Mouse (Mus musculus) lung, postnatal 0 days (tissue): ENCODE measurements at regions not wholly inside any gene's neighbourhood (a gene's known extent, or its start where the extent isn't known, plus 50 kb on each side); places are given as distances from the start of the nearest gene placed in this dataset.
A peak's percentile ranks its signal among the peaks of the same experiment; 100 is the strongest.

Experiments
- ATAC-seq: fragments of 200-750 bp; cut with Nextera tagmentation; 2 replicates; pipeline ENCODE4 v1.8.0; 2017; ENCODE audit warnings: moderate library complexity
- DNase-seq: peaks from one replicate; pipeline ENCODE4 v3.0.0-alpha.2; 2016; ENCODE audit warnings: low spot score
- H3K27ac ChIP-seq: fragments of 300-500 bp; sonication (generic); 2 replicates; pipeline ENCODE4 v1.5.1; 2014; ENCODE audit warnings: antibody characterized with exemption, mild to moderate bottlenecking, low read length, mixed read lengths
- H3K27me3 ChIP-seq: fragments of 300-500 bp; sonication (generic); replicated peaks from 2 replicates; pipeline ENCODE4 v1.6.1; 2014; ENCODE audit warnings: low read length, mixed read lengths; ENCODE audit not compliant: insufficient read depth
- H3K36me3 ChIP-seq: fragments of 300-500 bp; sonication (generic); 2 replicates; pipeline ENCODE4 v1.6.1; 2014; ENCODE audit warnings: low read length, mixed read lengths; ENCODE audit not compliant: insufficient read depth
- H3K4me1 ChIP-seq: fragments of 300-500 bp; sonication (generic); 2 replicates; pipeline ENCODE4 v1.6.1; 2014; ENCODE audit warnings: antibody characterized with exemption, low read depth, low read length, mixed read lengths; ENCODE audit not compliant: insufficient read depth
- H3K4me2 ChIP-seq: fragments of 300-500 bp; sonication (generic); replicated peaks from 2 replicates; pipeline ENCODE4 v1.6.1; 2014; ENCODE audit warnings: low read depth, mild to moderate bottlenecking, low read length, moderate library complexity, mixed read lengths
- H3K4me3 ChIP-seq: fragments of 300-500 bp; sonication (generic); 2 replicates; pipeline ENCODE4 v1.5.1; 2014; ENCODE audit warnings: low read depth, low read length
- H3K9ac ChIP-seq: fragments of 300-500 bp; sonication (generic); replicated peaks from 2 replicates; pipeline ENCODE4 v1.6.1; 2014; ENCODE audit warnings: low read depth, mild to moderate bottlenecking
- H3K9me3 ChIP-seq: fragments of 300-500 bp; sonication (generic); 2 replicates; pipeline ENCODE4 v1.6.1; 2016; ENCODE audit warnings: low read length, mixed read lengths
- CTCF ChIP-seq: IDR thresholded peaks from 2 replicates; pipeline ENCODE4 v1.5.1; 2016; ENCODE audit warnings: antibody characterized with exemption, mild to moderate bottlenecking
- EP300 ChIP-seq: IDR thresholded peaks from 2 replicates; pipeline ENCODE4 v1.6.1; 2016; ENCODE audit warnings: antibody characterized with exemption, mild to moderate bottlenecking, control low read depth
- WGBS: fragments of 180-500 bp; shearing (Covaris S2); extraction: QIAGEN DNeasy Blood & Tissue Kit; methylation state at CpG from one replicate; pipeline ENCODE4 v1.1.7; 2014; 5-methylcytosine and 5-hydroxymethylcytosine counted together

- WGBS: 93% methylated on average over 1 of the region's 1 CpGs
- DNase-seq: no peak
- no peaks in the 10 kb centered on the region for H3K9me3 ChIP-seq
- H3K36me3 ChIP-seq: no peaks in the 10 kb centered on the region
- ATAC-seq: no peak
- H3K27me3 ChIP-seq: no peaks in the 10 kb centered on the region
- peaks cover 10% of the 10 kb centered on the region; the same call in 1 of the 2 replicates for H3K4me1 ChIP-seq
- H3K9ac ChIP-seq: no peak overlapping the region
- no peak for TF ChIP-seq CTCF
- no peak overlapping the region for H3K27ac ChIP-seq
- no peak overlapping the region for H3K4me3 ChIP-seq
- H3K4me2 ChIP-seq: no peak overlapping the region
These were observed 114.5 kb downstream of the Tmem17 start for GRCm38 (mm10) chr11:22626407-22626806.

- Histone ChIP-seq H3K4me1 (peaks cover 13% of the 10 kb centered on the region; the same call in 1 of the 2 replicates), H3K27ac (peak overlapping the region; percentile 96), H3K4me2 (no peak overlapping the region), H3K27me3 (no peaks in the 10 kb centered on the region), H3K4me3 (no peak overlapping the region), H3K36me3 (no peaks in the 10 kb centered on the region), H3K9ac (no peak overlapping the region), H3K9me3 (no peaks in the 10 kb centered on the region)
- WGBS: 70% methylated on average over 5 of the region's 5 CpGs
- ATAC-seq (no peak), DNase-seq (peak; percentile 54)
- no peak for TF ChIP-seq EP300
- 0 out of 2 replicates have a peak, but pooled peaks have one; percentile 2 for TF ChIP-seq CTCF
These were observed 116.6 kb downstream of the Tmem17 start for GRCm38 (mm10) chr11:22628497-22628896.

- ATAC-seq (peak; percentile 65), DNase-seq (peak; percentile 90)
- H3K4me2 ChIP-seq: peak overlapping the region; percentile 45; the same call in 1 of the 2 replicates
- peak; percentile 54; the same call in 1 of the 2 replicates for TF ChIP-seq EP300
- TF ChIP-seq CTCF: no peak
- H3K9ac ChIP-seq: no peak overlapping the region
- H3K9me3 ChIP-seq: no peaks in the 10 kb centered on the region
- 55% methylated on average over 5 of the region's 5 CpGs for WGBS
- no peaks in the 10 kb centered on the region for H3K36me3 ChIP-seq
- peaks cover 13% of the 10 kb centered on the region; the same call in 1 of the 2 replicates for H3K4me1 ChIP-seq
- H3K4me3 ChIP-seq: no peak overlapping the region
- H3K27me3 ChIP-seq: no peaks in the 10 kb centered on the region
- peak overlapping the region; percentile 96 for H3K27ac ChIP-seq
These were observed 117.1 kb downstream of the Tmem17 start for GRCm38 (mm10) chr11:22628979-22629378.

GRCm38 (mm10) chr11:22629581-22629980 is 117.7 kb downstream of the Tmem17 start:
- 2% methylated on average over 13 of the region's 13 CpGs for WGBS
- TF ChIP-seq EP300 (peak; percentile 97), CTCF (peak; percentile 0; the same call in 1 of the 2 replicates)
- ATAC-seq (peak; percentile 86), DNase-seq (peak; percentile 96)
- no peaks in the 10 kb centered on the region for H3K27me3 ChIP-seq
- 0 out of 2 replicates have a peak overlapping the region, but pooled peaks have one; percentile 24 for H3K9ac ChIP-seq
- peaks cover 13% of the 10 kb centered on the region; the same call in 1 of the 2 replicates for H3K4me1 ChIP-seq
- H3K4me3 ChIP-seq: 0 out of 2 replicates have a peak overlapping the region, but pooled peaks have one; percentile 2
- peak overlapping the region; percentile 96 for H3K27ac ChIP-seq
- no peaks in the 10 kb centered on the region for H3K9me3 ChIP-seq
- H3K36me3 ChIP-seq: no peaks in the 10 kb centered on the region
- peak overlapping the region; percentile 45 for H3K4me2 ChIP-seq

GRCm38 (mm10) chr11:22629991-22630390 is 118.1 kb downstream of the Tmem17 start:
- Histone ChIP-seq H3K4me2 (peak overlapping the region; percentile 45), H3K27ac (peak overlapping the region; percentile 96), H3K9ac (0 out of 2 replicates have a peak overlapping the region, but pooled peaks have one; percentile 24), H3K27me3 (no peaks in the 10 kb centered on the region), H3K9me3 (no peaks in the 10 kb centered on the region), H3K36me3 (no peaks in the 10 kb centered on the region), H3K4me3 (0 out of 2 replicates have a peak overlapping the region, but pooled peaks have one; percentile 2), H3K4me1 (peaks cover 13% of the 10 kb centered on the region; the same call in 1 of the 2 replicates)
- no peak for TF ChIP-seq CTCF
- no peak; the same call in 1 of the 2 replicates for TF ChIP-seq EP300
- ATAC-seq (peak; percentile 54), DNase-seq (no peak)
- WGBS: 10% methylated on average over 4 of the region's 4 CpGs

GRCm38 (mm10) chr11:22630982-22631381 is 119.1 kb downstream of the Tmem17 start:
- no peak overlapping the region for H3K4me2 ChIP-seq
- H3K4me1 ChIP-seq: peaks cover 14% of the 10 kb centered on the region; the same call in 1 of the 2 replicates
- WGBS: 62% methylated on average over 5 of the region's 5 CpGs
- TF ChIP-seq CTCF (no peak), EP300 (no peak)
- DNase-seq (no peak), ATAC-seq (no peak)
- no peak overlapping the region for H3K9ac ChIP-seq
- H3K4me3 ChIP-seq: no peak overlapping the region
- H3K27ac ChIP-seq: peak overlapping the region; percentile 96
- H3K27me3 ChIP-seq: no peaks in the 10 kb centered on the region
- no peaks in the 10 kb centered on the region for H3K9me3 ChIP-seq
- no peaks in the 10 kb centered on the region for H3K36me3 ChIP-seq
